Mouse (Mus musculus): Measurements from ENCODE around the gene Msx1. TPM values are rescaled to one million over a fixed set of nuclear protein-coding genes. Genes with fewer than 3 reads are reported as not detected.
"Not testable (repeated sequence)": the region's sequence is repeated elsewhere in the genome, so short reads cannot be mapped to it uniquely, and the experiment has no call there.

The Msx1 gene
- polyA plus RNA-seq, 1 experiment from 2014 or later: 121 TPM

DNA sequence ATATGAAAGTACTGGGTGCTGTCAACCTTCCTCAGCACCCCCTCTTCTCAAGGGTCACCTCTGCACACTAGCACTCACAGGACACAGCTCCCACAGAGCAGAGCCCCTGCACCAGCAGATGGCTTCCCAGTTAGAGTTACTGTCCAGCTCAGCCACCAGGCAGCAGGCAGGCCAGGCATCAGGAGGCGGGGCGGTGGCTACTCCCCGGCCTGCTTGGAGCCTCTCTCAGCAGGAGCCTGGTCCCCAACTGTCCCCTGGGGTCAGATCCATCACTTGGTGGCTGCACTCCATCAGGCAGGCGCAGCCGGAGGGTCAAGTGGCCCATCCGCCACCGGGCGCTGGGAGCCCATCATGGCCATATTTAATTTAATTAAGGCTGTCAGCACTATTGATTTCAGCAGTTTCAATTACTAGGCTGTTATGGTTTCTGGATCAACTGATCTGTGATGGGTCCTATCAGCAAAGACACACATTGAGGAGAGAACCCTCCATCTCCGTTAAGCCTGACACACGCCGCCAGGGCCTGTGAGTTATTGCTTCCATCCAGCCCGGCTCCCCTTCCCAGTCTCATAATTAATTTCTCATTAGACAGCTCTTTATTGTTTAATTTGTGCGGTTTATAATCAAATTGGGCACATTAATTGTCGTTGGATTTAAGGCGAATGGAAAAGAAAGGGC lies 27.1 kb upstream of the Msx1 start:
- H3K4me2 ChIP-seq (replicated peaks; ENCODE audit: low read depth, low read length): no peak overlapping the region
- H3K9me3 ChIP-seq (ENCODE audit: control insufficient read depth, low read length): no peaks in the 10 kb centered on the region
- H3K4me3 ChIP-seq (ENCODE audit: low read depth, low read length): no peak overlapping the region
- DNase-seq (ENCODE audit: low spot score): peak; percentile 70
- H3K4me1 ChIP-seq (replicated peaks; ENCODE audit: control insufficient read depth, insufficient read depth, low read length): peaks cover 6% of the 10 kb centered on the region; the same call in 1 of the 2 replicates
- no peaks in the 10 kb centered on the region; the same call in 1 of the 2 replicates for H3K27me3 ChIP-seq (ENCODE audit: control insufficient read depth, insufficient read depth, low read length)
- no peaks in the 10 kb centered on the region for H3K36me3 ChIP-seq (ENCODE audit: control insufficient read depth, insufficient read depth, low read length)
- peak; percentile 84 for ATAC-seq (ENCODE audit: low FRiP score)
- WGBS: 39% methylated on average over 14 of the region's 15 CpGs
- H3K9ac ChIP-seq (ENCODE audit: low read depth, low read length): no peak overlapping the region
- H3K27ac ChIP-seq (ENCODE audit: low read depth, low read length): peak overlapping the region; percentile 27; the same call in 1 of the 2 replicates

DNA sequence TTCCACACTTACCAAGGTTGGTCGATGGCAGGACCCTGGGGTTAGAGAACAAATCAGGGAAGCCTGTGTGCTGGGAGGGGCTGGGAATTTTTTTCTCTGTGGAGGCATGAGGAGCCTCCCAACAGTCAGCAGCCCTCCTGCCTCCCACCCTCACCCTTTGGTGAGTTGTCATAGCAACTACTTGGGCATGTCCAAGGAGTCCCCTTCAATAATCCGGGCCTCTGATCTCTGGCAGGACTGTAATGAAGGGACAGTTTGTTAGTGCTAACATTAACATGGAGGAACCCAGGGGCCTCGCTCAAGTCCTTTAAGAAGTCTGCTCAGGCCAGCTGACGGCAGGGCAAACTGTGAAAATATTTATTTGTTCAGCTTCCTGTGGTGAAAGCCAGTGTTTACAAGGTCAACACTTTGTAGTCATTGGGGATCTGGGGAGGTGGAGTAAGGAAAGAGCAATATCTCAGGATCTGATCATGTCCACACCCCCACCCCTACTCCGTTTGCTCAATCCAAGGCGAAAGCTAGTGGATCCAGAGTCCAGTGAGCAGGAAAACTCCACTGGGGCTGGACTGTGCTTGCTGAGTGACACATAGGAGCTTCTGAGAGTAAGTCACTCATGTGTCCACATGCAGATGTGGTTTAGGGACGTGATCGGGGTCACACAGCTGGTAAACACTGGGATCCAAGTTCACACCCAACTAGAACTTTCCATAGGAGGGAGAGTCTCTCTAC lies 24.8 kb upstream of the Msx1 start:
- no peaks in the 10 kb centered on the region for H3K9me3 ChIP-seq (ENCODE audit: control insufficient read depth, low read length)
- ATAC-seq (ENCODE audit: low FRiP score): peak; percentile 18; the same call in 1 of the 2 replicates
- no peak overlapping the region for H3K4me2 ChIP-seq (replicated peaks; ENCODE audit: low read depth, low read length)
- 39% methylated on average over 8 of the region's 8 CpGs for WGBS
- H3K27me3 ChIP-seq (ENCODE audit: control insufficient read depth, insufficient read depth, low read length): no peaks in the 10 kb centered on the region; the same call in 1 of the 2 replicates
- H3K4me3 ChIP-seq (ENCODE audit: low read depth, low read length): no peak overlapping the region
- H3K9ac ChIP-seq (ENCODE audit: low read depth, low read length): no peak overlapping the region
- H3K36me3 ChIP-seq (ENCODE audit: control insufficient read depth, insufficient read depth, low read length): no peaks in the 10 kb centered on the region
- DNase-seq (ENCODE audit: low spot score): peak; percentile 29
- H3K27ac ChIP-seq (ENCODE audit: low read depth, low read length): no peak overlapping the region
- peaks cover 6% of the 10 kb centered on the region; the same call in 1 of the 2 replicates for H3K4me1 ChIP-seq (replicated peaks; ENCODE audit: control insufficient read depth, insufficient read depth, low read length)

DNA sequence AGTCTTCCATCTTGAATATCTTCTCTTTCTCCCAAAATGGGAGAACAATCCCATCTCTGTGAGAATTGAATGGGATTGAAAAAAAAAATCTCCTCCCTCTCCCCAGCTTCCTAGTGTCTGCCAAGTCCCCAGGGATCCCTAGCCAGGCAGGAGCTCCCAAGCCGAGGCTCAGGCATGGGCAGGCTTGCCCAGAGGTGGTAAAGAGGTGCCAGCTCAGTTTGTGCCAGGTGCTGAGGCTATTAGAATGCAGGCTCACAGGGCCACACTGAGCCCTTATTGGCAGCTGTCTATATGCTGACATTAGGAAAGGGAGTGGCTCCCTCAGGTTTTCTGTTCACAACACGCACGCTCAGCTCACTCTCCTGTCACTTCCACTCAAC lies 11.9 kb upstream of the Msx1 start:
- no peaks in the 10 kb centered on the region for H3K36me3 ChIP-seq (ENCODE audit: control insufficient read depth, insufficient read depth, low read length)
- peaks cover 60% of the 10 kb centered on the region for H3K27me3 ChIP-seq (ENCODE audit: control insufficient read depth, insufficient read depth, low read length)
- no peak overlapping the region for H3K27ac ChIP-seq (ENCODE audit: low read depth, low read length)
- no peak overlapping the region for H3K4me3 ChIP-seq (ENCODE audit: low read depth, low read length)
- DNase-seq (ENCODE audit: low spot score) (no peak), ATAC-seq (ENCODE audit: low FRiP score) (peak; percentile 22; the same call in 1 of the 2 replicates)
- peaks cover 8% of the 10 kb centered on the region; the same call in 1 of the 2 replicates for H3K4me1 ChIP-seq (replicated peaks; ENCODE audit: control insufficient read depth, insufficient read depth, low read length)
- H3K4me2 ChIP-seq (replicated peaks; ENCODE audit: low read depth, low read length): no peak overlapping the region
- WGBS: 41% methylated on average over 3 of the region's 3 CpGs
- H3K9ac ChIP-seq (ENCODE audit: low read depth, low read length): no peak overlapping the region
- no peaks in the 10 kb centered on the region for H3K9me3 ChIP-seq (ENCODE audit: control insufficient read depth, low read length)

DNA sequence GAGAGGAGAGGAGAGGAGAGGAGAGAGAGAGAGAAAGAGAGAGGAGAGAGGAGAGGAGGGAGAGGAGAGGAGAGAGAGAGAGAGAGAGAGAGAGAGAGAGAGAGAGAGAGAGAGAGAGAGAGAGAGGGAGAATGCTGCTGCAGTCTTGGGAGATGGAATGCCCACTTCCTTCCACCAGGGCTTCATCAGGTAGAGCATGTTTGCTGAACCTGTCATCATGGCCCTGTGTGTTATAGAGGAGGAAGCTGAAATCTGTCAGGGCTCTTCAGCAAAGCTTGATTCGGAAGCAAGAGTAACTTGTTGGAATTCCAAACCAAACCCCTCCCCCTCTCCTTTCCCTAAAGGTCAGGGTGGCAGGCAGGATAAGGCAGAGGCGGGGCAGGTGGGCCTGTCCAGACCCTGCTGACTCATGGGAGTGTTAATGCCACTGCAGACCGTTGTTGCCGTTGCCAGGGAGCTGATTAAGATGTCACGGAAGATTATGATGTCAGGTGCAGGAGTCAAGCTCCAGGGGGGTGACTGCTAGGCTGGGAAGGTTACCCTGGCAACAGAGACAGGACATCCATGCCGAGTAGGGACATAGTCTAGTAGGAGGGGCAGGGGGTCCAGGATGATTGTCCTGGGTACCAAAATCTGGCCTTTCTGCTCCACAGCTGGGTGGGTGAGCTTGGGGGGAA lies 11.3 kb upstream of the Msx1 start:
- Histone ChIP-seq H3K4me2 (replicated peaks; ENCODE audit: low read depth, low read length) (no peak overlapping the region), H3K9me3 (ENCODE audit: control insufficient read depth, low read length) (no peaks in the 10 kb centered on the region), H3K9ac (ENCODE audit: low read depth, low read length) (no peak overlapping the region), H3K4me3 (ENCODE audit: low read depth, low read length) (no peak overlapping the region), H3K27me3 (ENCODE audit: control insufficient read depth, insufficient read depth, low read length) (peaks cover 64% of the 10 kb centered on the region), H3K36me3 (ENCODE audit: control insufficient read depth, insufficient read depth, low read length) (no peaks in the 10 kb centered on the region), H3K4me1 (replicated peaks; ENCODE audit: control insufficient read depth, insufficient read depth, low read length) (peaks cover 8% of the 10 kb centered on the region; the same call in 1 of the 2 replicates), H3K27ac (ENCODE audit: low read depth, low read length) (no peak overlapping the region)
- DNase-seq (ENCODE audit: low spot score) (peak; percentile 76), ATAC-seq (ENCODE audit: low FRiP score) (peak; percentile 91)
- WGBS: 4% methylated on average over 6 of the region's 6 CpGs

DNA sequence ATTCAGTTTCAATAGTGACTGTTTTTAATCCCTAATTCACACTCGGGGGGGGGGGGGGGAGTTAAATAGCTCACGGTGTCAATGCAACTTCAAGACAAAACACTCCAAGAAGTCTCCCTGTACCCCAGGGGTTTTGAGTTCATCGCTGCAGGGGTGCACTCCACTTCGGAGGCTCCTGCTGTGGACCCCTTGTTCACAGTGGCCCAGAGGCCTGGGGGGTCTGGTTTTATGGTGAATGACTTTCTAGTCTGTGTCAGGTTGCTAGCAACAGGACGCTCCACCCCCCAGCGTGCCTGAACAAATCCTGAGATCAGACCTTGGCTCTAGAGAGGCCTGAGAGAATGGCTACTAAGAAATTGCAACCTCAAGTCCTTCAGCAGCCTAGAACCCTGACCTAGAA lies 8.4 kb upstream of the Msx1 start:
- H3K27ac ChIP-seq (ENCODE audit: low read depth, low read length): no peak overlapping the region
- H3K36me3 ChIP-seq (ENCODE audit: control insufficient read depth, insufficient read depth, low read length): no peaks in the 10 kb centered on the region
- H3K4me3 ChIP-seq (ENCODE audit: low read depth, low read length): no peak overlapping the region
- no peak for DNase-seq (ENCODE audit: low spot score)
- no peak overlapping the region for H3K9ac ChIP-seq (ENCODE audit: low read depth, low read length)
- ATAC-seq (ENCODE audit: low FRiP score): no peak
- H3K9me3 ChIP-seq (ENCODE audit: control insufficient read depth, low read length): no peaks in the 10 kb centered on the region
- no peak overlapping the region for H3K4me2 ChIP-seq (replicated peaks; ENCODE audit: low read depth, low read length)
- WGBS: 1% methylated on average over 6 of the region's 6 CpGs
- H3K4me1 ChIP-seq (replicated peaks; ENCODE audit: control insufficient read depth, insufficient read depth, low read length): peaks cover 8% of the 10 kb centered on the region; the same call in 1 of the 2 replicates
- H3K27me3 ChIP-seq (ENCODE audit: control insufficient read depth, insufficient read depth, low read length): peaks cover 83% of the 10 kb centered on the region

DNA sequence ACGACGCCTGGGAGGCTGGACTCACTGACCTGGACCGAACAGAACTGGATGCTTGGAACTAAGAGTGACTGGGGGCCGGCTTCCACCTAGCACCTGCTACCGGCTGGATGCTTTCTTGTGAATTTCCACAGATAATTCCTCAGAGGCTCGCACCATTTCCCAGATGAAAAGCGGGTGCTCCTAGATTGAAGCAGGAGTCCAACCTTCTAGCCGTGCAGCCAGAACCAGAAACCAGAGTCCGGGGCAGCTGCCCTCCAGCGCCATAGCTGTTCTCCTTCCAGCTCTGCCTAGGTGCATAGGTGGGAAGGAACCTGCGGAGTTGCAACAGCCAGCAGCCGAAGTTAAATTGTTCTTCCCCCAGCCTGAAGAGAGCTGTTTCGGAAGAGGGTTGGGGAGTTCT lies 7.6 kb upstream of the Msx1 start:
- Histone ChIP-seq H3K27me3 (ENCODE audit: control insufficient read depth, insufficient read depth, low read length) (peaks cover 83% of the 10 kb centered on the region), H3K27ac (ENCODE audit: low read depth, low read length) (no peak overlapping the region)
- 7% methylated on average over 13 of the region's 13 CpGs for WGBS

DNA sequence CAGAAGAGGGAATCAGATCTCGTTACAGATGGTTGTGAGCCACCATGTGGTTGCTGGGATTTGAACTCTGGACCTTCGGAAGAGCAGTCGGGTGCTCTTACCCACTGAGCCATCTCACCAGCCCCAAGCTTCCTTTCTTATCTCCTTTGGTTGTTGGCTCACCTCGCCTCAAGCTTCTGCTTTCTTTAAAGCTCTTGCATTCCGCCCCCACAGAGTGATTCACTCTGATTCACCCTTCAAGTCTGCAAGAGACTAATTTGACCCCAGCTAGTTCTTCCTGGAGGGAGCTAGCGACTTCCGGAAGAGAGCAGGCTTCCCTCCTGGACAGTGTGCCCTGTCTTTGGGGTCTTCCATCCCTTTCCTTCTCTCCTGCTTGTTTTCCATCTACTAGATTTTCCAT lies 6.1 kb upstream of the Msx1 start:
- 17% methylated on average over 6 of the region's 7 CpGs for WGBS
- not testable (repeated sequence) for DNase-seq (ENCODE audit: low spot score); H3K36me3 ChIP-seq (ENCODE audit: control insufficient read depth, insufficient read depth, low read length); H3K4me3 ChIP-seq (ENCODE audit: low read depth, low read length); H3K27ac ChIP-seq (ENCODE audit: low read depth, low read length); H3K9me3 ChIP-seq (ENCODE audit: control insufficient read depth, low read length); H3K4me2 ChIP-seq (replicated peaks; ENCODE audit: low read depth, low read length); H3K9ac ChIP-seq (ENCODE audit: low read depth, low read length); ATAC-seq (ENCODE audit: low FRiP score)
- Histone ChIP-seq H3K4me1 (replicated peaks; ENCODE audit: control insufficient read depth, insufficient read depth, low read length) (peaks cover 13% of the 10 kb centered on the region), H3K27me3 (ENCODE audit: control insufficient read depth, insufficient read depth, low read length) (peaks cover 89% of the 10 kb centered on the region)

More for the DNA sequence above, 7.6 kb upstream of the Msx1 start:
- Histone ChIP-seq H3K9ac (ENCODE audit: low read depth, low read length) (no peak overlapping the region), H3K4me2 (replicated peaks; ENCODE audit: low read depth, low read length) (no peak overlapping the region), H3K4me3 (ENCODE audit: low read depth, low read length) (no peak overlapping the region), H3K9me3 (ENCODE audit: control insufficient read depth, low read length) (no peaks in the 10 kb centered on the region), H3K36me3 (ENCODE audit: control insufficient read depth, insufficient read depth, low read length) (no peaks in the 10 kb centered on the region), H3K4me1 (replicated peaks; ENCODE audit: control insufficient read depth, insufficient read depth, low read length) (peaks cover 13% of the 10 kb centered on the region)
- ATAC-seq (ENCODE audit: low FRiP score) (no peak), DNase-seq (ENCODE audit: low spot score) (no peak)

DNA sequence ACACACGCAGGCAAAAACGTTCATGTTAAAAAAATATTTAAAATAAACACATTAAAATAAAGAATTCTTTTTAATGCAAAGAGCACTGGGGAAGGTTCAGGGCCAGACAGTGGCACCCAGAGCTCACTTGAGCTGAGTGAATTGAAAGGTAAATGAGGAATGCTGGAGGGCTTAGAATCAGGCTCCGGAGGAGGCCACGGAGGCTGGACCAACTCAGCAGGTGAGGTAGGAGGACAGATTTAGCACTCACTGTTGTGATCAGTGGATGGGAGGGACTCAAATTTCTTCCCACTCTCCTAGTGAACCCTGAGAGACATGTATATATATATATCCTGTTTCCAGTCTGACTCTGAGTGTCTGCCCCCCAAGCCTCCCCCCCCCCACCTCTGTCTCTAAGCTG lies 5.5 kb upstream of the Msx1 start:
- Histone ChIP-seq H3K4me3 (ENCODE audit: low read depth, low read length) (no peak overlapping the region), H3K27ac (ENCODE audit: low read depth, low read length) (no peak overlapping the region), H3K4me2 (replicated peaks; ENCODE audit: low read depth, low read length) (no peak overlapping the region), H3K36me3 (ENCODE audit: control insufficient read depth, insufficient read depth, low read length) (no peaks in the 10 kb centered on the region), H3K9ac (ENCODE audit: low read depth, low read length) (no peak overlapping the region), H3K9me3 (ENCODE audit: control insufficient read depth, low read length) (no peaks in the 10 kb centered on the region), H3K4me1 (replicated peaks; ENCODE audit: control insufficient read depth, insufficient read depth, low read length) (peaks cover 13% of the 10 kb centered on the region), H3K27me3 (ENCODE audit: control insufficient read depth, insufficient read depth, low read length) (peaks cover 90% of the 10 kb centered on the region)
- ATAC-seq (ENCODE audit: low FRiP score) (no peak), DNase-seq (ENCODE audit: low spot score) (no peak)
- WGBS: 6% methylated on average over 4 of the region's 4 CpGs

Measured in hindbrain, embryonic 11.5 days (tissue).